Mouse (Mus musculus): ENCODE data around the gene Ppm1b.

DNA sequence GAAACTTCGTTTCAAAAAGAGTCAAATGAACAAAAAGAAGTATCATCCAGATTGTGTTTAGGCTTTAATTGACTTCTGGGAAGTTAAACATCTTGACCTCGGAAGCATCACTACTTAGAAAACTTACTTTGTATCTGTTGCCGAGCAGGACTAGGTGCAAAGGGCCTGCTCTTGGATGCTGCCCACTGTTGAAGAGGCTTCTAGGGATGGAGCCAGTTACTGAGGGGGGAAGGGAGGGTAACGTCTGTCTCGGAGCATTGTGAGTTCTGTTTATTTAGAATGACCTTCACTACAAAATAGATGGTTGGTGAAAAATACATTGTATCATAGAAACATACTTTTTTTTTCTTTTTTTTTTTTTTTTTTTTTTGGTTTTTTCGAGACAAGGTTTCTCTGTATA lies 7.1 kb downstream of the Ppm1b start:
- no peak for TF ChIP-seq CTCF (IDR thresholded peaks at IDR 0.05; ENCODE audit: low read depth)
- TF ChIP-seq EP300 (IDR thresholded peaks at IDR 0.05; ENCODE audit: low read depth) = no peak

All from liver, embryonic 14.5 days (tissue).